Mouse (Mus musculus): ENCODE measurements at regions not wholly inside any gene's neighbourhood (a gene's known extent, or its start where the extent isn't known, plus 50 kb on each side); places are given as distances from the start of the nearest gene placed in this dataset.

DNA sequence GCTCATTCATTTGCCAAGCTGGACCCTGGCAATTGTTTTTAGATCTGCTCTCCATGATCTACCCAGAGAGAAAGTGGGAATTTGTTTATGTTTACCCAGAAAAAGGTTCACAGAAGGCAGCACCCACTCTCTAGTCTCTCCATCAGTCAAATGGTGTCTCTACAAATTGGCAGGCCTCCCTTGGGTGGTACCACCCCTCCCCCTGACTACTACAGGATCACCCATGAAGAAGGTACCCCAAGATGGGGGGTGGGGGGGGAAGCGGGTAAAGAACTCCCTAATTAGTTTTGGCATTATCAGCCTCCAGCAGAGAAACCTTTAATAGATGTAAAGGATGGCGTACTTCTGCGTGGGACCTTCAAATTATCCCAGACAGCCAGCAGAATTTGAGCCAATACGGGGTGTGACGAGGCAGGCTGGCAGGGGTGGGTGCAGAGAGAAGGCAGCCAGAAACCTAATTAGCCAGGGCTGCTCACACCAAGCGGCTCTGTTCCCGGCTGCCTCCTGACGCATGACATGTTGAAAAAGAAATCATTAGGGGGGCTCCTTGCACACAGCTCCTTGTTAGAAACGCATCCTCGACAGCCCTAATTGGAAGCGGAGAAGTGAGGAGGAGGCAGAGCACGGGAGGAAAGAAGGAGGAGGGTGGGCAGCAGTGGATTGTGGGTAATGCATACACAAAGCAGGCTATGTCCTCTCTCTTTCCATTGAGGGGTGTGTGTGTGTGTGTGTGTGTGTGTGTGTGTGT is 220.7 kb downstream of the Suds3 start:
- H3K4me3 ChIP-seq, result 0 out of 2 replicates have a peak overlapping the region, but pooled peaks have one; percentile 10
- peaks cover 15% of the 10 kb centered on the region for H3K4me1 ChIP-seq
- no peaks in the 10 kb centered on the region for H3K27me3 ChIP-seq
- H3K9ac ChIP-seq (replicated peaks), result no peak overlapping the region
- H3K4me2 ChIP-seq (replicated peaks), result peak overlapping the region; percentile 18; the same call in 1 of the 2 replicates
- ATAC-seq (replicated peaks), result peak; percentile 97
- peak overlapping the region; percentile 96 for H3K27ac ChIP-seq (replicated peaks)
- no peaks in the 10 kb centered on the region for H3K9me3 ChIP-seq
- WGBS, result 5% methylated on average over 12 of the region's 12 CpGs
- no peaks in the 10 kb centered on the region for H3K36me3 ChIP-seq

DNA sequence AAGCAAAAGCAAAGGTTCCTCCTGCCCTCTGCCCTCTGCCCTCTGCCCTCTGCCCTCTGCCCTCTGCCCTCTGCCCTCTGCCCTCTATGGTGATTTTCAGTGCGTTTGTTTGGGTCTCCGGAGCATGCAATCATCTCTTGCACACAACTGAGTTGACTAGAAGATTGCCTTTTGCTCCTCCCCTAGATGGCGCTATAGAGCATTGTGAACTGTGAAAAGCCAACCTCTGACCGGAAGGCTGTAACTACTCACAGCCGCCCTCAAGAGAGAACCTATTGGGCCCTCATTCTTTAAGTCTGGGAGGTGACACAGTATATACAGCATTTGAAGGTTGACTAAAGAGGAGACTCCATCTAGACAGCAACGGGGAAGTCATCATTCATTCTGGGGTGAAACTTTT is 221.3 kb downstream of the Suds3 start:
- Histone ChIP-seq H3K4me2 (replicated peaks) (no peak overlapping the region), H3K36me3 (no peaks in the 10 kb centered on the region), H3K4me1 (peaks cover 15% of the 10 kb centered on the region), H3K4me3 (no peak overlapping the region), H3K27ac (replicated peaks) (peak overlapping the region; percentile 96), H3K9ac (replicated peaks) (no peak overlapping the region), H3K27me3 (no peaks in the 10 kb centered on the region), H3K9me3 (no peaks in the 10 kb centered on the region)
- no peak for ATAC-seq (replicated peaks)
- WGBS, result 81% methylated on average over 6 of the region's 6 CpGs

DNA sequence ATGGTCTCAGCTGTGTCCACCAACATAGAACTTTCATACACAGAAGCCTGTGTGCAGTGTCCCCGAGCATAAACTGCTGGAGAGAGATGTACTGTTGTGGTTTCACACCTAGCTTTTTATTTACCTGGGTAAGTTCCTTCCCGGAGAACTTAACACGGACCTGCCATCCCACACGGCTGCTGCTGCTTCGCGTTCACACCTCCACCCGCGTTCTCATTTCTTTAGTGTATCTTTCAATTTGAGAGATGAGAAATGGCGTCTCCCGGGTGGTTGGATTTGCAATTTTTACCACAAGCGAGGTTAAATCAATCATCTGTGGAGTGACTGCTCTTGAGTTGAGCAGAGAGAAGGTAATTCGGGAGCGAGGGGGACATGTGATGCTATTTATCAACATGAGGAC is 223.0 kb downstream of the Suds3 start:
- Histone ChIP-seq H3K36me3 (no peaks in the 10 kb centered on the region), H3K27me3 (no peaks in the 10 kb centered on the region), H3K4me1 (peaks cover 15% of the 10 kb centered on the region), H3K4me2 (replicated peaks) (no peak overlapping the region), H3K9ac (replicated peaks) (no peak overlapping the region), H3K9me3 (no peaks in the 10 kb centered on the region), H3K27ac (replicated peaks) (no peak overlapping the region), H3K4me3 (no peak overlapping the region)
- WGBS, result 81% methylated on average over 13 of the region's 13 CpGs
- ATAC-seq (replicated peaks), result no peak

DNA sequence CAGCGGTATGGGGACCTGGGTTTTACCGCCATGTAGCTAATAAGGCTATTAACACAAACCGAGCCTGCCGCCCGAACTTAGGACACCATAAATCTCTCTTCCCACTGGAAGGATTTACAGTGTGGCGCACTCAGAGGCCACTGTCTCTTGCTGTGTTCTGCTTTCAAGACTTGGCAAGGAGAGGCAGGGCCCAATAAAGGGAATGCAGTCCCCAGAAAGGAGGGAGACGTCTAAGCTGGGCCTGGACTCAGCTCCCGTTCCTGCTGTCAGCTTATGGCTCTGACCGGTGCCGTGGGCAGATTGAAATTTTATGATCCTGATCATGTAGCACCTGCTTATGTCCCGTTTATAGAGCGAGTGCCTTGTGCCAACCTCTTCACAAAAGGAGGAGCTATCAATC is 226.7 kb downstream of the Suds3 start:
- Histone ChIP-seq H3K9me3 (no peaks in the 10 kb centered on the region), H3K4me1 (peaks cover 21% of the 10 kb centered on the region), H3K9ac (replicated peaks) (no peak overlapping the region), H3K4me3 (no peak overlapping the region), H3K36me3 (no peaks in the 10 kb centered on the region), H3K27me3 (no peaks in the 10 kb centered on the region), H3K27ac (replicated peaks) (peak overlapping the region; percentile 56), H3K4me2 (replicated peaks) (no peak overlapping the region)
- ATAC-seq (replicated peaks), result no peak
- 70% methylated on average over 12 of the region's 12 CpGs for WGBS

DNA sequence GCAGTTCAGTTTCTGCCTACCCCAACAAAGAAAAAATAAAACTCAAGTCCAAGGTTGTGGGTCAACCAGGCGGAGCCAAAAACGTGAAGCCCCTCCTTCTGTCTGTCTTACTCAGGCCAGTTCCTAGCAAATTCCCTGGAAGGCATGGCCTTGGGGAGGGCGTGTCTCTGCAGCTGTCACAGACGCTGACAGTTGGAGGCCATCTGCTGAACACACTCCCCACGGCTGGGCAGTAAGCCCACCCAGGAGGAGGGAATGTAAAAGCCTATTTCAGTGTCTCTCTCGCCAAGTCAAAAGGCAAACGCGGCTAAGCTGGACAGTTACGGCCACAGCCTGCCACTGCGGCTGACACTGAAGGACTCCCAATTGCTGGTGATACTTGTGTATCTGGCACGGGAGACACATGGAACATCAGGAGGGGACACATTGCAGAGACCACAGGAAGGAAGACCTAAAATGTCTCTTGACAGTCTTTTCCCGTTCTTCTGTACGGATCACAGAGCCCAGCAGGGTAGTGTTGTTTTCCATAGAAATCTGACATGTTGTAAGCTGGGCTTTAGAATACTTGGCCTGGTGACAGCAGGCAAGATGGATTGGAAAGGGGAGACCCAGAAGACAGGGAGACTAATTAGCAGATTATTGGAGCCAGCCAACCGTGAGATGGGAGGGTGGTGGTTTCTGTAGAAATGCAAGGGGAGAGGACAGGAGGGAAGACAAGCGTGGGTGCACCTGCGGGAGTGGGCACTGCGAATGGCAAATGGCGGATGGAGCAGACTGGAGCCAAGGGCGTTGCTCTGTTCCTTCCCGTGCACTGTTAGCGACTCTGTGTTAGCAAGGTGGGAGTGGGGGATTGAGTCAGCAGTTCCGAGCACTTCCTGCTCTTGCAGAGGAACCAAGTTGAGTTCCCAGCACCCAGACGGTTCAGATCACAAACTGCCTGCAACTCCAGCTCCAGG is 229.5 kb downstream of the Suds3 start:
- WGBS, result 35% methylated on average over 23 of the region's 23 CpGs
- H3K4me1 ChIP-seq, result peaks cover 17% of the 10 kb centered on the region
- H3K27ac ChIP-seq (replicated peaks), result peak overlapping the region; percentile 91
- ATAC-seq (replicated peaks), result peak; percentile 89
- no peaks in the 10 kb centered on the region for H3K9me3 ChIP-seq
- no peaks in the 10 kb centered on the region for H3K36me3 ChIP-seq
- no peak overlapping the region for H3K9ac ChIP-seq (replicated peaks)
- H3K27me3 ChIP-seq, result no peaks in the 10 kb centered on the region
- 0 out of 2 replicates have a peak overlapping the region, but pooled peaks have one; percentile 5 for H3K4me2 ChIP-seq (replicated peaks)
- no peak overlapping the region for H3K4me3 ChIP-seq

DNA sequence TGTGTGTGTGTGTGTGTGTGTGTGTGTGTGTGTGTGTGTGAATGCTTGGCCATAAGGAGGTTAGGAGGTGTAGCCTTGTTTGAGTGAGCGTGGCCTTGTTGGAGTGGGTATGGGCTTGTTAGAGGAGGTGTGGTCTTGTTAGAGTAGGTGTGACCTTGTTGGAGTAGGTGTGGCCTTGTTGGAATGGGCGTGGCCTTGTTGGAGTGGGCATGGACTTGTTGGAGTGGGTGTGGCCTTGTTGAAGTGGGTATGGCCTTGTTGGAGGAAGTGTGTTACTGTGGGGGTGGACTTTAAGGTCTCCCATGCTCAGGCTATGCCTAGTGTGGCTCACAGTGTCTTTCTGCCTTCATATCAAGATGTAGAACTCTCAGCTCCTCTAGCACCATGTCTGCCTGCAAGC is 236.2 kb downstream of the Suds3 start:
- Histone ChIP-seq H3K27me3 (no peaks in the 10 kb centered on the region), H3K36me3 (no peaks in the 10 kb centered on the region), H3K9me3 (no peaks in the 10 kb centered on the region), H3K4me3 (no peak overlapping the region), H3K4me1 (no peaks in the 10 kb centered on the region), H3K4me2 (replicated peaks) (no peak overlapping the region), H3K9ac (replicated peaks) (no peak overlapping the region), H3K27ac (replicated peaks) (no peak overlapping the region)
- no peak for ATAC-seq (replicated peaks)
- WGBS, result 90% methylated on average over 2 of the region's 2 CpGs

DNA sequence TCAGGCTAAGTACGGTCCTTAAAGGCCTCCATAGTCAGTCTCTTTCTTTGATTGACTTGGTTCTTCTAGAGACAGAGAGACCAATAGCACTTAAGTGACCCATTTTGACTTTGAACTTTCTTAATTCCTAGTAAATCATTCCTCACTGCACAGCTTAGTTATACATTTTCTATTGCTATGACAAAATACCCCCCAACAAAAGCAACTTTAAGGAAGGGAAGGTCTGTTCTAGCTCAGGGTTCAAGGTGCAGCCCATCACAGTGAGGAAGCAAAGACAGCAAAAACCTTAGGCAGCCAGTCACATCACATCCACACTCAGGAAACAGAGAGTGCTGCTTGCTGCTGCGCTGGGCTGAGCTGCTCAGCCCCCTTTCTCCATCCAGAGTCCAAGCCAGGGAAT is 241.0 kb downstream of the Suds3 start:
- no peaks in the 10 kb centered on the region for H3K9me3 ChIP-seq
- H3K4me3 ChIP-seq, result no peak overlapping the region
- no peaks in the 10 kb centered on the region for H3K4me1 ChIP-seq
- H3K36me3 ChIP-seq, result no peaks in the 10 kb centered on the region
- no peak for ATAC-seq (replicated peaks)
- 82% methylated on average over 2 of the region's 2 CpGs for WGBS
- no peak overlapping the region for H3K9ac ChIP-seq (replicated peaks)
- no peaks in the 10 kb centered on the region for H3K27me3 ChIP-seq
- no peak overlapping the region for H3K4me2 ChIP-seq (replicated peaks)
- H3K27ac ChIP-seq (replicated peaks), result no peak overlapping the region

DNA sequence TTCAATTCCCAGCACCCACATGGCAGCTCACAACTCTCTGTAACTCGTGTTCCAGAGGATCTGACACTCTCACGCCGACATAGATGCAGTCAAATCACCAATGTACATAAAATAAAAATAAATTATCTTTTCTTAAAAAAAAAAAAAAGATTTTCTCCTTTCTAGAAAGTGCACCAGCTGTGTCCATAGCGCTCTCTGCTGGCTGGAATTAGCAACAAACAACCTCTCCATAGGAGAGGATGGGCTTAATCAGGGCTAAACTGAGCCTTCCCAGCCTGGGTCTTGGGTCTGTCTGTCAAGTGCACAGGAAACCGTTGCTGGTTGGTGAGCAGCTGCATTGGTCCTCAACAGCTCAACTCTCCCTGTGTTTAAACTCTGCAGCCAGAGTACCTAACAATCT is 247.8 kb downstream of the Suds3 start:
- 84% methylated on average over 5 of the region's 5 CpGs for WGBS
- no peak overlapping the region for H3K27ac ChIP-seq (replicated peaks)
- H3K4me1 ChIP-seq, result no peaks in the 10 kb centered on the region
- no peaks in the 10 kb centered on the region for H3K9me3 ChIP-seq
- no peaks in the 10 kb centered on the region for H3K27me3 ChIP-seq
- H3K4me3 ChIP-seq, result no peak overlapping the region
- no peak overlapping the region for H3K4me2 ChIP-seq (replicated peaks)
- H3K36me3 ChIP-seq, result no peaks in the 10 kb centered on the region
- H3K9ac ChIP-seq (replicated peaks), result no peak overlapping the region
- no peak for ATAC-seq (replicated peaks)

DNA sequence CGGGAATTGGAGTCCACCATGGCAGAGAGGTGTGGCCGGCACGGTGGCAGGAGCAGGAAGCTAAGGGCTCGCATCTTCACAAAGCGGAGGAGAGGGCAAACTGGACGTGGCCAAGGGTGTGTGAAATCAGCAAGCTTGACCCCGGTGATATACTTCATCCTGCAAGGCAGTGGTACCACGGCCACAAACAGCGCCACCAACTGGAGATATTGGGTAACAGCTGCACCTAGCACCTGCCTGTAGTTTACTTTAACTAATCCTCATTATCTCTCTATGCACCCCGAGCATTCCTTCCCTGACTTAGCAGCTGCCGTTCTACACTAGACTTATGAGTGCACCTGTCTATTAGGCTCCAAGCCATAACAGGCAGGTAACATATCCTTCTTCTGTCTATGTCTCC is 251.6 kb downstream of the Suds3 start:
- H3K4me1 ChIP-seq, result no peaks in the 10 kb centered on the region
- no peak for ATAC-seq (replicated peaks)
- H3K9me3 ChIP-seq, result no peaks in the 10 kb centered on the region
- no peak overlapping the region for H3K9ac ChIP-seq (replicated peaks)
- H3K36me3 ChIP-seq, result no peaks in the 10 kb centered on the region
- H3K4me3 ChIP-seq, result no peak overlapping the region
- no peak overlapping the region for H3K4me2 ChIP-seq (replicated peaks)
- WGBS, result 87% methylated on average over 11 of the region's 11 CpGs
- H3K27ac ChIP-seq (replicated peaks), result no peak overlapping the region
- no peaks in the 10 kb centered on the region for H3K27me3 ChIP-seq

DNA sequence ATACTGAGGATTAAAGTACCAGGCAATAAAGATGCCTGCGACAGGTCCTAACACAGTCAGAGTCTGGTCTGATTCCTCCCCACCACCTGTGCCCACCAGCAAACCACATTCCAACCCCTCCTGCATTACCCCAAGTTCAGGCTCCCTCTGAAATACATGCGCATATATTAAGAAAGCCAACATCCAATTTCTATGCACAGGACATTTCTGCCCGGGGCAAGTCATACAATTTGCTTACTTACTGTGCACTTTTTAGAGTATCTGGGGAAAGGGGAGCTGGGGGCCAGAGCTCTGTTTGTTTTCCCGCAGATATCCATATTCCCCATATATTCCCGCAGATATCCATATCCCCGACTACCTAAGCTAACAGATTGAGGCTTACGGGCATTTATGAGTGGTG is 261.1 kb upstream of the Srrm4 start:
- no peak overlapping the region for H3K27ac ChIP-seq (replicated peaks)
- H3K9me3 ChIP-seq, result no peaks in the 10 kb centered on the region
- 70% methylated on average over 7 of the region's 7 CpGs for WGBS

DNA sequence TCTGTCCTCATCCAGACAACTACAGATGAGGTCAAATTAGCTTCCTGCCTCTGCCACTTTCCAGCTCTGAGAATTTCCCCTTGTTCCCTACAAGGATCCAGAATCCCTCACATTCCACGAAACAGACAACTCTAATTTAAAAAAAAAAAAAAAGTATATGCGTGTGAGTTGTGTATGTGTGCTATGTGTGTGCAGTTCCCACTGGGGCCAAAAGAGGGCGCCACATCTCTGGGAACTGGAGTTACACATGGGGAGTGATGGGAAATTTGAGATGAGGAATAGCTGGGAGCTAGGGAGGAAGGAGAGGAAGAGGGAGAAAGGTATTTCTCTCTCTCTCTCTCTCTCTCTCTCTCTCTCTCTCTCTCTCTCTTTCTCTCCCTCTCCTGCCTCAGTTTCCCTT is 240.3 kb upstream of the Srrm4 start:
- ATAC-seq (replicated peaks), result no peak
- 79% methylated on average over 3 of the region's 3 CpGs for whole genome bisulfite sequencing

More for the DNA sequence above, 261.1 kb upstream of the Srrm4 start:
- no peak for ATAC-seq (replicated peaks)
- Histone ChIP-seq H3K4me3 (no peak overlapping the region), H3K4me1 (peaks cover 5% of the 10 kb centered on the region; the same call in 1 of the 2 replicates), H3K9ac (replicated peaks) (no peak overlapping the region), H3K36me3 (no peaks in the 10 kb centered on the region), H3K4me2 (replicated peaks) (no peak overlapping the region), H3K27me3 (no peaks in the 10 kb centered on the region)

DNA sequence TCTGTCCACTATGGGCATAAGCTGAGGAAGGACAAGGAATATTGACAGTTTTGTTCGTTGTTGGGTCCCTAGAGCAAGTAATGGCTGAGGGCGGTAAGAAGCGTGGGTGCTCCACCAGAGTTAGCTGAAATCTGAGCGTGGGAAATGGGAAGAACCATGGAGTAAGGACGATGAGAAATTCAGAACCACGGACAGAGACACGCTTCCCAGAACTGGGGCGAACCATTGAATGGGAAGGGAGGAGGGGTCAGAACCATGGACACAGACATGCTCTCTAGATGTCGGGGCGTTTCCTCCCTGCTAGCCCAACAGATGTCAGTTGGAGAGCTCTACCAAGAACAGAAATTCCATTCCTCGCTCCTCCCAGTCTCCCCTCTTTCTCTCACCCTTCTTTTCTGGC is 238.2 kb upstream of the Srrm4 start:
- WGBS, result 16% methylated on average over 11 of the region's 11 CpGs
- H3K4me1 ChIP-seq, result no peaks in the 10 kb centered on the region
- no peak overlapping the region for H3K4me3 ChIP-seq
- H3K36me3 ChIP-seq, result no peaks in the 10 kb centered on the region
- no peak overlapping the region for H3K27ac ChIP-seq (replicated peaks)
- no peak overlapping the region for H3K4me2 ChIP-seq (replicated peaks)
- no peaks in the 10 kb centered on the region for H3K27me3 ChIP-seq
- no peaks in the 10 kb centered on the region for H3K9me3 ChIP-seq
- no peak for ATAC-seq (replicated peaks)
- H3K9ac ChIP-seq (replicated peaks), result no peak overlapping the region

More for the DNA sequence above, 240.3 kb upstream of the Srrm4 start:
- H3K4me2 ChIP-seq (replicated peaks), result no peak overlapping the region
- no peaks in the 10 kb centered on the region for H3K4me1 ChIP-seq
- H3K36me3 ChIP-seq, result no peaks in the 10 kb centered on the region
- H3K9me3 ChIP-seq, result no peaks in the 10 kb centered on the region
- H3K27ac ChIP-seq (replicated peaks), result no peak overlapping the region
- no peaks in the 10 kb centered on the region for H3K27me3 ChIP-seq
- H3K9ac ChIP-seq (replicated peaks), result no peak overlapping the region
- H3K4me3 ChIP-seq, result no peak overlapping the region

Measured in forebrain, embryonic 15.5 days (tissue).